Mouse (Mus musculus) retina, postnatal 1 day (tissue): ENCODE data around the gene Tmco1.

ENCODE experiments used
- DNase-seq: peaks from one replicate; pipeline ENCODE4 v3.0.0-alpha.2; 2012

The Tmco1 gene

DNA sequence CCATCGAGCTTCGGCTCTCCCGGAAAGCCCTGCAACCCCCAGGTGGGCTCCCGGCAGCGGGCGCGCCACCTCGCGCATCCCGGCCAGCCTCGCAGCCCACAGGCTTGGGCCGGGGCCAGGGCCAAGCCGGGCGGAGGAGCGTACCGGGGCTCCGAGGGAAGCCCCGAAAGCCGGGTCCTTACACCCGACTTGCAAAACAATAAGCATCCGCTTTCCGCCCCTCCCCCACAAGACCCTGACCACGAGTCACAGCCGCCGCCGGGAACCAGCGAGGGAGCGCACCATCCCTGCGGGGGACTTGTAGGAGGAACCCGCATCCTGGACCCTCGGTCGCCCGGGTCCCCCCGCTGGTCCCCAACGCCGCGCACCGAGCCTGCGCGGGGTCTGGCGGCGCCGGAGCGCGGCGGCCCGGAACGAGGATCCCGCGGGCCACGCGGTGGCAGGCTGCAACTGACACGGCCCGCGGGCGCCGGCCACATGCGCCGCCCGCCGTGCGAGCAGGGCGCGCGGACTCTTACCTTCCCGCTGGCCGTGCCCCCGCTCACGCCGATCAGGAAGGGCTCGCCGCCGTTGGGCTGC is 23.8 kb upstream of the Tmco1 start:
- peak; percentile 87 for DNase-seq

GRCm38 (mm10) chr1:167284837-167285319 is 23.3 kb upstream of the Tmco1 start:
- peak; percentile 93 for DNase-seq

- DNase-seq, result no peak
Observed at GRCm38 (mm10) chr1:167285320-167285355, 23.0 kb upstream of the Tmco1 start, which contains the start of gene Uck2. Uck2 (minus strand) TSS chr1:167285320.

DNA sequence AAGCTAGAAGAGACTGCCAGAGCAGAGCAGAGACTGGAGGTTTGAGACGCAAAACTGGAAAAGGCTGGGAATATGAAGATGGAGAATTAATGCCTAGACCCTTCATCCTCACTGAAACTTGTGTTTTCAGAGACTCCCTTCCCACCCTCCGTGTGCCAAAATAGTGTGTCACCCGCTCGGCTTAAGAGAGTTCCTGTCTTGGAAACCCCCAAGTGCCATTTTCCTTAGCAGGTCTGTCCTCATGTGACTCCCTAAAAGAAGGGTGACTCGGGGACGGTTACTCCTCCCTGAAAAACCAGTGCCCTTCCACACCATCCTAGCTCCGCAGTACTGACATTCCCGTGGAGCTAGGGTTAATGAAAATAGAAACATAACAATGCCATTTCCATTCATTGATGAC is 22.8 kb upstream of the Tmco1 start:
- no peak for DNase-seq

DNA sequence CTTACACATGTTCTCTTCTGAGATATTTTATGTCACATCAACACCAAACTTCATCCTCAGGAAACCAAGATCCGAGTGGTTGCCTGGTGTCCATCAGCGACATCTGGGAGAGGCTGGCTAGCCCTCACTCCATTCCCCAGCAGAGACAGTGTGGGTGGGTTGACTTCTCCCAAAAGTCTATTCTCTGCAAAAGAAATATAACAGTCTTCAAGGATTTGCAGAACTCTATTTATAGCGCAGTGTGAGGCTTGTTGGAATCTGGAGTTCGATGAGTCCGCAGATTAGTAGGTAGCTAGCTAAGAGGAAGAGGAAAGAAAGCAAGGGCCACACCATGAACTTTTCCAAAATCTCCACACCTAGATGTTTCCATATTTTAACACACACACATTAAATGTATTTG is 21.0 kb upstream of the Tmco1 start:
- DNase-seq, result no peak

DNA sequence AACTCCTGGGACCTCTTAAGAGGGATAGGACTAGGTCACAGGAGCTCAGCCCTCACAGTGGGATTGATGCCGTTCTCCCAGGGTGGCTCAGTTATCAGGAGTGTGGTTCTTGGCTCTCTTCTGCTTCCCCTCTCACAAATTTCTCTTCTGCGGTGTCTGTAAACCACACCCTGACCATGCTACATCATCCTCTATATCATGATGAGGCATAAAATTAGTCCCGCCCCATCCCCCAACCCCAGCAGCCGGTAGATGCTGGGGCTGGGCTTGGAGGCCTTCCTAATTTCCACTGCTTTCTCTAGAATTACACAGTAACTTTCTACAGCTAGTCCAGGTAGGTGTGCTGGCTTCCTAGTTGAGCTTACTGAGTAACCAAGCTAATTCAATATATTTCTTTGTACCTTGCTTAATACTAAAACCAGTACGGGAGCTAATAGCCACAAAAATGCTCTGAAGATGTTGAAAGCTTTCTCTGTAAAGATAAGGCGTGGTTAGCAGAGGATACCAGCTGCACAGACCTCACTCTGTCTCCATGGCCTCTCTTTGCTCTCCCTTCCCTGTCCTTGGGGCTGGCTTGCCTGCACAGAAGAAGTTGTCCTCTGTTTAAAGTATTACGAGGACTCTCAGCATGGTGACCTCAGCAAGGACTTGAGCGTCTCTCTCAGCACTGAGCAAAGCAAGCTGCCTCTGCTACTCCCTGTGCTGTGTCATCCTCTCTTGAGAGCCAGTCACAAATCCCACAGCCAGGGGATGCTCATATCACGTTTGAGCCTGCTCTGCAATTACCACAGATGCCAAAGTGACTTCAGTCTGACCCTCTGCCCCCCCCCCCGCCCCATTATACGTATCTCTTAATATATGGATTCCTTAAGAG is 19.3 kb upstream of the Tmco1 start:
- peak; percentile 39 for DNase-seq

- DNase-seq, result peak; percentile 61
Observed at GRCm38 (mm10) chr1:167289567-167290262, 18.5 kb upstream of the Tmco1 start.

DNA sequence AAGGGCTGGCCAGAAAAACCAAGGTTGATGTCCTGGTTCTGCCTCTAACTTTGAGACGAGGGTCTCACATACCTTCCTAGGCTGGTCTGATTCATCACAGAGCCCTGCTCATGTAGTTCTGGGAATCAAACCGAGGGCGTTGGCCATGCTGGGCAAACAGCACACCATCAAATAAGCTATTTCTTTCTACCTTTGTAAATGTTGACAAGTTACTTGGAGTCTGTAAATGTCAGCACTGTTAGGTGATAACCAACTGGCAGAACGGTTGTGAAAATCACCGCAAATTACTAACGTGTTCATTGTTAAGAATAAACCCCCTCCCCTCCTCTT is 17.9 kb upstream of the Tmco1 start:
- no peak for DNase-seq

- no peak for DNase-seq
Observed at GRCm38 (mm10) chr1:167291610-167292009, 16.6 kb upstream of the Tmco1 start.

GRCm38 (mm10) chr1:167292447-167292846 is 15.7 kb upstream of the Tmco1 start:
- DNase-seq, result no peak

DNA sequence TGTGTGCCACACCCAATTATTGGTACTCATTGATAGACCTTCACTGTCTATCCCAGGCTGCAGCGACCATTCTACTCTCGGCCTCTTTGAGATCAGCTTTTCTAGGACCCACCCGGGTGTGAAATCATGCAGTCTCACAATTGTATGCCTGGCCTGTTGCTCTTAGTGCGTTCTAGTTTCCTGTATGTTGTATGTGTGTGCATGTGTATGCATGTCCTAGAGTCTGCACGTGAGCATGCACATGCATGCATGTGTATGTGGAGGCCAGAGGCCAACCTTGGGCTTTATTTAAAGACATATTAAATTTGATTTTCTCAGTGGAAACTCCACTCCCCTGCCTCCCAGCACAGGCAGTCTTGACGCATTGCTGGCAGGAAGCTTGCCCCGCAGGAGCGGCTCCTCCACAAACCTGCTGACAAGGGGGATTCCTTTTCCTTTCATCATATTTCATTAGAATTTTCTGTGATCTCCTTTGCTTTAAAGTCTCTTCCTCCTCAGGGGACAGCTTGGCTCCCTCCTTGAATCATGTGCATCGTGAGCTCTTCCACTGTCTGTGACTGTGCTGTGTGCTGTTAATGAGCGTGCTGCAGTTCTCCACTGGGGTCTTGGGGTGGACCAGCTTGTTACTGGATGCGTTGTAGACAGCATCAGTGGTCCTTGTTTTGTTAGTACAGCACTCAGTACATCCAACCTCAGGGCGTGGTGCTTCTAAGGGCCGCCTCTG is 12.3 kb upstream of the Tmco1 start:
- DNase-seq, result no peak

DNA sequence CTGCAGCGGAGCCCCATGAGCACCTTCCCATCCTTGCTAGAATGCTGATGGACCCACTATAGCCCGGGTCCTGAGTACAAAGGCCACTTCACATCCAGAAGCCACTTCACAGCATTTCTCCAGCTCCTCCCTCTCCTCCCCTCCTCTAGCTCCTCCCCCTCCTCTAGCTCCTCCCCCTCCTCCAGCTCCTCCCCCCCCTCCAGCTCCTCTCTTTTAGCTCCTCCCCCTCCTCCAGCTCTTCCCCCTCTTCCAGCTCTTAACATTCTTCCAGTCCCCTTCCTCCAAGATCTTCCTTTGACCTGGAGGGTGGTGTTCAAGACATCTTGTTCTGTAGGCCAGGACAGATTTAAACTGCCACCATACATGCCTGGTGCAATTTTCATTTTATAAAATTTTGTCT is 8.1 kb upstream of the Tmco1 start:
- DNase-seq, result peak; percentile 21

DNA sequence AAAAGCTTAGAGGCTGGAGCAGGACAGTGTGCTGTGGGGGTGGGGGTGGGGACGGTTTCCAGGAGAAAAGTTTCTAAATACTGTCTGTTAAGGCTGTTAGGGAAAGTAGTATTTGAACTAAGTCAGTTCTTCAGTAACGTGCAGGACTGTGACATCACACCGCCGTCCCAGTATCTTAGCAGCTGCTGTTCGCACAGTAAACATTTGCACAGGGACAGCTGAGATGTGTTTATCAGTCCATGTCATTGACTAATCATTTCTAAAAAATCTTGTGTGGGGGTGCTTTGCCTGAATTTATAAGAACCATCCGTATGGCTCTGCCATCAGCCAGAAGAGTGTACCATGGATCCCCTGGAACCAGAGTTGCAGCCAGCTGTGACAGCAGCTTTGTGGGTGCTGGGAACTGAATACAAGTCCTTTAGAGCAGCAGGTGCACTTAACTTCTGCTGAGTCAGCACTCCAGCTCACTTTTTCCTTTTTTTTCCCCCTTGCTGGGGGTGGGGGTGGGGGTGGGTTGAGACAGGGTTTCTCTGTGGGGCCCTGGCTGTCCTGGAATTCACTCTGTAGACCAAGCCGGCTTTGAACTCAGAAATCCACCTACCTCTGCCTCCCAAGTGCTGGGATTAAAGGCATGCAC is 2.6 kb upstream of the Tmco1 start:
- DNase-seq, result no peak

- peak; percentile 44 for DNase-seq
Observed at GRCm38 (mm10) chr1:167306451-167307240, 1.5 kb upstream of the Tmco1 start.

DNA sequence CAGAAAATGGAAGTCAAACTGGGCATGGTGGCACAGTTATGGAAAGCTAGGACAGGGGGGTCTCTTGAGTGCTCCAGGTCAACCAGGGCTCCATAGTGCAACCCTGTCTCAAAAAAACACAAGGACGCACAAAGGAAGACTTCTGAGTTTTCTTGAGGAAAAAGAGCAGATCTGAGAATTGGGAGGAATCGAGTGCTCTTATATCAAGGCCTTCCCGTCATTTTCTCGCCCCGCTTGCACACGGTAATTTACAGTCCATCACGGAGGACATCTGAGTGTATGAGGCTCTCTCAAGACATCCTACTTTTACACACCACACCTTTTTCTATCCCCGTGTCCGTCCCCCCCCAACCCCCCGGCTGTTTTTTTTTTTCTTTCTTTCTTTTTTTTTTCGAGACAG is 504 bp upstream of the Tmco1 start:
- peak; percentile 22 for DNase-seq

- DNase-seq, result no peak
Observed at GRCm38 (mm10) chr1:167312367-167312766, 4.2 kb downstream of the Tmco1 start.

DNA sequence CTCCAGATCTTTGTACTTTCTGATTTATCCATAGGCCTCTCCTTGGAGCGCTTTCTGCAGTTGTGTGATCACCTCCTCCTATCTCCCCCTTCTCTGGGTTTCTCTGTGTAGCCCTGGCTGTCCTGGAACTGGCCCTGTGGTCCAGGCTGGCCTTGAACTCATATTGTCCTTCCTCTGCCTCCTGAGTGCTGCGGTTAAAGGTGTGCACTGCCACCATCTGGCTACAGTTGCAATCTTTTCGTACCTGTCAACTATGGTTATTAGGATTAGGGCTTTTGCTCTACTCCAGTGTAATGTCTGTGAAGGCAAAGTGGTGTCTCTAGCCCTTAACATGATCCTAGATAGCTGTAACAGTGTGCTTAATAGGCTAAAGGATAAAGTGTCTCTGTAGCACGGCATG is 5.0 kb downstream of the Tmco1 start:
- DNase-seq, result no peak

DNA sequence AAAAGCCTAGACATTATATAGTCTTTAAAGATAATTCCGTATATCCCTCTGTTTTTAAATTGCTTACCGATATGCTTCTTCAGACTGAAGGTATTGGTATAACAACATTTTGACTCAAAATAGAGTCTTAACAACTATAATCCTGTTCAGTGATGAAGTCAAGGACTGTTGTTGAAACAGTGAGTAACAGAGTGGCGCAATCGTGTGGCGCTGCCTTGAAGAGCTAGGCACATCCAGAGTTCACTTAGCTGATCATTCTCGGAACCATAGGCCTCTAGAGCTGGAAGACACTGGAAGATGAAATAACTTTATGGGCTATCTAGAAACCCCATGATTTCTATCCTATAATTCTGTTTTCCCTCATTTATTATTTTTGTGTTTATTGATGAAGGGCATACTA is 13.5 kb downstream of the Tmco1 start:
- DNase-seq, result no peak

- DNase-seq, result no peak
Observed at GRCm38 (mm10) chr1:167328776-167329175, 20.6 kb downstream of the Tmco1 start.

DNA sequence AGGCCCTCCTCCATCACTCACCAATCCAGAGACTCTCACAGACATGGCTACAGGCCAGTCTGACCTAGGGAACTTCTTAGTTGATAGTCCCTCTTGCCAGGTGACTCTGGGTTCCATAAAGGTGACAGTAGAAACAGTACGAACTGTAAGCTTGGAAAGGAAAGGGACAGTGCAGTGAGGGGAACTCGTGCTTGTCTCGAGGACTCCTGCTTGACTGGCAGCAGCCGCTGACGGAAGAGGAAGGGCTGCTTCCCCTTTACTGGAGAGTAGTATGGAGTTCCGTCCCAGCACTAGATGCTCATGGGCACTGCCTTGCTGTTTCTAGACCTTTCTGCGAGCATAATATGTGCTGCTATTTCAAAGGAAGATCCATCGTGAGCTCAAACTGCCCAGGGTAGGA is 22.9 kb downstream of the Tmco1 start:
- no peak for DNase-seq

GRCm38 (mm10) chr1:167336398-167336797 is 28.2 kb downstream of the Tmco1 start:
- no peak for DNase-seq

GRCm38 (mm10) chr1:167337463-167338095 is 29.4 kb downstream of the Tmco1 start:
- peak; percentile 88 for DNase-seq
